Mouse (Mus musculus) T-cell, adult 66 days (primary cell): Measurements from ENCODE around the gene C87499. TPM values are rescaled to one million over a fixed set of nuclear protein-coding genes. Genes with fewer than 3 reads are reported as not detected.

ENCODE experiments used
- total RNA-seq, 2 experiments: library from RNA; stranded (reverse); gene quantifications; 3 replicates in 1 of 2; 4 replicates in 1 of 2; pipeline ENCODE4 v1.2.4; 2023

Gene C87499
- total RNA-seq, result not detected

GRCm38 (mm10) chr4:88634311-88634710, at the start of gene C87499:
Gene C87499, minus strand, starts transcription at chr4:88634411.

GRCm38 (mm10) chr4:88683812-88684211, 49.6 kb upstream of the C87499 start, which contains the start of gene Ifna2:
Gene Ifna2, minus strand, starts transcription at chr4:88683912.

GRCm38 (mm10) chr4:88676824-88677223, 42.6 kb upstream of the C87499 start, which contains the start of gene Ifna16:
Gene Ifna16, minus strand, starts transcription at chr4:88676924.

GRCm38 (mm10) chr4:88644359-88644758, 10.1 kb upstream of the C87499 start, which contains the start of gene Ifna13:
Gene Ifna13, minus strand, starts transcription at chr4:88644459.

GRCm38 (mm10) chr4:88603276-88603675, 30.9 kb downstream of the C87499 start, which contains the start of gene Ifna12:
Gene Ifna12, minus strand, starts transcription at chr4:88603376.

GRCm38 (mm10) chr4:88592285-88592684, 41.9 kb downstream of the C87499 start, which contains the start of gene Ifna9:
Gene Ifna9, minus strand, starts transcription at chr4:88592385.

Other genes starting within 250 kb of the C87499 start
- under 1 TPM; 0.17 to 0.44 TPM for gene Hacd4, start 195.5 kb downstream of the C87499 start, total RNA-seq
- gene Ifnb1, start 111.6 kb downstream of the C87499 start, total RNA-seq, result not detected
- not detected for gene Ifna15, start 76.2 kb downstream of the C87499 start, total RNA-seq
- gene Ifna14, start 62.6 kb downstream of the C87499 start, total RNA-seq, result not detected
- gene Ifna9, start 42.0 kb downstream of the C87499 start, total RNA-seq, result not detected
- not detected for gene Ifna12, start 31.0 kb downstream of the C87499 start, total RNA-seq
- gene Ifna13, start 10.0 kb upstream of the C87499 start, total RNA-seq, result not detected
- not detected for gene Ifna16, start 42.5 kb upstream of the C87499 start, total RNA-seq
- not detected for gene Ifna2, start 49.5 kb upstream of the C87499 start, total RNA-seq
- not detected for gene Ifnab, start 56.9 kb upstream of the C87499 start, total RNA-seq
- 1 to 10 TPM; 1.5 to 2.7 TPM for gene Gm26566, start 87.4 kb upstream of the C87499 start, total RNA-seq
- 10 to 100 TPM; 48.9 to 52.0 TPM for gene Klhl9, start 88.1 kb upstream of the C87499 start, total RNA-seq
- gene Gm13271, start 120.5 kb upstream of the C87499 start, total RNA-seq, result not detected
- gene Gm13283, start 125.7 kb upstream of the C87499 start, total RNA-seq, result not detected
- gene Gm13290, start 139.4 kb upstream of the C87499 start, total RNA-seq, result under 1 TPM in 1 of 2 experiments, not detected in 1; 0.64 TPM
- not detected for gene Gm13289, start 142.5 kb upstream of the C87499 start, total RNA-seq
- gene Gm13272, start 145.4 kb upstream of the C87499 start, total RNA-seq, result not detected
- not detected for gene Ifnz, start 147.7 kb upstream of the C87499 start, total RNA-seq
- gene Gm13276, start 151.3 kb upstream of the C87499 start, total RNA-seq, result not detected
- gene Gm13277, start 154.2 kb upstream of the C87499 start, total RNA-seq, result not detected
- not detected for gene Gm13278, start 157.1 kb upstream of the C87499 start, total RNA-seq
- not detected for gene Gm13275, start 160.1 kb upstream of the C87499 start, total RNA-seq
- gene Gm13279, start 163.0 kb upstream of the C87499 start, total RNA-seq, result not detected
- gene Gm13285, start 165.3 kb upstream of the C87499 start, total RNA-seq, result not detected
- gene Gm13287, start 168.8 kb upstream of the C87499 start, total RNA-seq, result not detected
- not detected for gene Gm13288, start 171.1 kb upstream of the C87499 start, total RNA-seq
- gene Ifna7, start 181.8 kb upstream of the C87499 start, total RNA-seq, result not detected
- gene Ifna11, start 185.5 kb upstream of the C87499 start, total RNA-seq, result not detected
- not detected for gene Ifna6, start 193.0 kb upstream of the C87499 start, total RNA-seq
- gene Ifna5, start 201.1 kb upstream of the C87499 start, total RNA-seq, result not detected
- not detected for gene Ifna4, start 207.4 kb upstream of the C87499 start, total RNA-seq
- not detected for gene Ifna1, start 215.7 kb upstream of the C87499 start, total RNA-seq
- not detected for gene Ifne, start 245.8 kb upstream of the C87499 start, total RNA-seq